Mouse (Mus musculus) kidney, postnatal 10 days (tissue): ENCODE data around the gene Sipa1l3.

Experiments
- DNase-seq: peaks from one replicate; pipeline ENCODE4 v3.0.0; 2021; ENCODE audit warnings: mixed read lengths

Gene Sipa1l3

GRCm38 (mm10) chr7:29475005-29475404, 43.4 kb downstream of the Sipa1l3 start:
- DNase-seq, result no peak

DNA sequence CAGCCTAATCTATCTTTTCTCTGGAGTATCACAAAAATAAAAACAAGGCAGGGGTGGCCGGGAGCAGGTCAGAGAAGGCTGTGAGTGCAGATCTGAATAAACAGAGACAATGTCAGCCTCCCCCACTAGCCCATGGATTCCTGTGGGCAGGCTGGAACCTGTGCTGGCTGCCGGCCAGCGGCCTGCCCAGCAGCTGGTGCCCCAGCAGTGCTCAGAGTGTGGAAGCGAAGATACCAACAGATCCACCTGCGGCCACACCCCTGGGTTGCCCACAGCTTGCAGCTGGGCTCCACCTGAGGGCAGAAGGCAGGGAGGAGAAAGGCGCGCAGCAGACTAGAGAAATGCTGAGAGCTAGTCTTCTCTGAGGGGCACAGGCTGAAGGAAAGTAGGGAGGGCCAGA, 47.1 kb downstream of the Sipa1l3 start:
- peak; percentile 74 for DNase-seq

GRCm38 (mm10) chr7:29469602-29470344, 48.7 kb downstream of the Sipa1l3 start:
- DNase-seq, result peak; percentile 50

DNA sequence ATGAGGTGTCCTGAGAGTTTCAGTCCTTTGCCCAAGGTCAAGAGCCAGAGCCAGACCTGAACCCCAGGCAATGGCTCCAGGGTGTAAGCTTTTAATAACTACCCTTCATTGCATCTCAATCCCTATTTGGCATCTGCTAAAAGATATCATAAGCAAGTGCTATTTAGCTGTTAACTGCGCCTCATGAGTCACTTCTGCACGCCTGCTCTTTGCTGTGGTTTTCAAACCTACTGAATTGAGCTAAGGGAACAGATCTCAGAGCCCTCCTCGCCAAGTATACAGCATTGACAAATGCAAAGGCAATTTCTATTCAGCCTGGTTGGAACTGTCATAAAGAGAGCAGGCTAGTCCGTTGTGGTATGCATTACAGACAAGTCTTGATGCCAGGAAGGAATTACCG, 49.8 kb downstream of the Sipa1l3 start:
- DNase-seq, result no peak

DNA sequence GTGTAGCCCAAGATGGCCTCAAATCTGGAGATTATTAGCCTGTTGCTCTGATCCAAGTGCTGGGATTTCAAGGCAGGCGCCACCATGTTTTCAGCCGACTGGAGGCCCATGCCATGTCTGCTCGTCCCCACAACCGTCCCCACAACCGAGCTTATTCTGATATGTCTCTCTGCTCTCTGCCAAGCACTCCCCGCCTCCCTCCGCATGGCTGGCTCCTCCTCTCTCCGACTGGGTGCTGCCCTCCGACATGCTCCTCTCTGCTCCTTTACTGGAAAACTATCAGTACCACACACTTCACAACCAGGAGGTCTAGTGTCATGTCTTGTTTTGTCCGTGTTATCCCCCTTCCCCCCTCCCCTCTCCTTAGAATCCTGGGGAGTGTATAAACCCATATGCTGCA, 51.9 kb downstream of the Sipa1l3 start:
- DNase-seq, result no peak

DNA sequence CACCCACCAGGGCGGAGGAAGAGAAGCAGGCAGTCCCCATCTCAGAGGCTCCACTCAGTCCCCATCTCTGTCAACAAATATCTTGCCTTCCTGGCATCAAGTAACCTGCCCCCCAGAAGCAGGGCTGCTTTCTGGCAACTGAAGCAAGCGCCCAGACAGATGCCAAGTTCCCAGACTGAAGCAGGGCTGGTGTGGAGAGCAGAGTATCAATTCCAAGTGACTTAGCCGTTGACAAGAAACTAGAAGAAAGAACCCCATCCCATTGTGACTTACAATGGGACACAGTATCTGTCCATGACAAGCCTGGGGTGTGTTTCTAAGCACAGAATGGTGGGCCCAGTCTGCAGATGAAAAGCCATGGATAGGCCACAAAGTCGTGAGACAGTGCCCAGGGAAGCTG, 52.7 kb downstream of the Sipa1l3 start:
- DNase-seq, result no peak

- DNase-seq, result no peak
Observed at GRCm38 (mm10) chr7:29462820-29463219, 55.6 kb downstream of the Sipa1l3 start.

DNA sequence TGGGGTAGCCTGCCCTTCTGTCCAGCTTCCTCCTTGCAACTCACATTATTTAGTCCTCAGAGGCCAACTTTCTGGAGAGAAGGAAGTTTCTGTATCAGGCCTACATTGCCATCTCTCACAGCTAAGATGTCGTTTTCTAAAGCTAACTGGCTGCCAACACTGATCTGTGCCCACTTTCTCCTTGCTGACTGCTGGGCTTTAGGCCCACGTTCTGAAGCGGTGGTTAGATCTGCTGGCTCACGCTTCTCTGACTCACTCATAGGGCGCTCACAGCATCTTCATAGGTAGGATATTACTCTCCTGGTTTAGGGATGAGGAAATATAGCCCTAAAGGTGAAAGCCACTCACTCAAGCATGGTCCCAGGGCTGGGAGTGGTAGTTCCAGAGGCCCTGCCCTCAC, 56.3 kb downstream of the Sipa1l3 start:
- DNase-seq, result no peak

DNA sequence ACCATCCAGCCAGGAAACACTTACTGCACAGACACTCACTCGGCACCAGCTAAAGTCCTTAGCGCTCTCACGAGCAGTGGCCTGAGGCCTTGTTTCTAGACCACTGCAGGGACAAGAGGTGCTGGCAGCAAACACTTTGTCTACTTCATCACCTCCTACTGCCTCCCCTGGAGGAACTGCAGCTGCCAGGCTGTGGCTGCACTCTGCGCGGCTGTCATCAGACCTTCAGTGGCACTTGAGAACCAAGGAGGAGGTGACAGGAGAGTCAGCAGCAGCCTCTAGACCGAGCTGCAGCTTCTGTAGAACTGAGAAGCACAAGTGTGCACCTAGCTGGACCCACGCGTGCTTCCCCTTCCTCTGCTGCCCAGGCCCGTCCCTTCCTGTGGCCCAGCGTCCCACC, 56.9 kb downstream of the Sipa1l3 start:
- DNase-seq, result no peak

DNA sequence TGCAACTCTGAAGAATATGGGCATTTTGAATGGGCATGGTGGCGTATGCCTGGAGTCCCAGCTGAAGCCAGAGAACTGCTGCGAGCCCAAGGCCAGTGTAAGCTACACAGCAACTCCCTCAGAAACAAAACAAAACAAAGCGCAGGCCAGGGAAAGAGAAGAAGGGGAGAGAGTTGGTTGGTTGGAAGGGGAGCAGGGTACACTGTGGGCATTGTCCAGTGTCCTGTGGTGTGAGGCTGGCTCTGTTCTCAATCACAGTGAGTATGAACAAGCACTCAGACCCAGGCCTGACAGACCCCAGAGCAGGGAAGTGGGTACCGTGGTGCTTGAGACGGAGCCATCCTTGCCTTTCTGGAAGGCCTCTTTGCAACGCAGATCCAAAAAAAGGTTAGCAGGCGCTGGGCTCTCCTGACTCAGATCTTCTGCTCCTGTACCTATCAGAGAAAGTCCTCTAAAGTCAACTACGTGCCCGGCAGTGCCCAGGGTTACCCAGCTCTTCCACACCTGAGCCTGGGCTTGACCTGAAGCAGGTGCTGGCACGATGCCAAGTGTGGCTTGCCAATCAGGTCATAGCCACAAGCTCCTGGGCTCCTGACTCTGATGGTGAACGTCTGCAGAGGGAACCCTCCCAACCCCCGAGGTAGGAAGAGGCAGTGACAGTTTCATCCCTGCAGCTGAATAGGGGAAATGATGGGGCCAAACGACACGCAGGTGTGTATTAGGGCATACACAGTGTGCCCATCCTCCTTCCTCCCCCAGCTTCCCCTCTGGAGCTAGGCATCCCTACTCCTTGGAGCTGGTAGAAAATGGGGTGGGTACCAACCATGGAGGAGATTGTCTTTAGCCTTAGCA, 59.3 kb downstream of the Sipa1l3 start:
- DNase-seq, result peak; percentile 59

GRCm38 (mm10) chr7:29457772-29458171, 60.7 kb downstream of the Sipa1l3 start:
- DNase-seq, result peak; percentile 73

DNA sequence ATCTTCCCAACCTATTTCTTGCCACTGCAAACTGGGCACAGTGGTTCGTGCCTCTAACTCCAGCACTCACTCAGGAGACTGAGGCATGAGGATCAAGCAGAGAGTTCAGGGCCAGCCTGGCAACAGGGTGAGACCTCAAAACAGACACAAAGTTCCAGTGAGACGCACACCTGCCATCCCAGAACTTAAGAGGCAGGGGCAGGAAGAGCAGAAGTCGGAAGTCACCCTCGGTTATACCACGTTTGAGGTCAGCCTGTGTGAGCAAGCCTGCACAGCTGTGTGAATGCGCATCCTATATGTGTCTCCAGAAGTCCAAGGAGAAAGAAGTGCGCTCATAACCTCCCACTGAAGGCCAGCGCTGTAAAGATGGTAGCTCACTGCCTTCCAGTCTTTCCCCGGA, 61.7 kb downstream of the Sipa1l3 start:
- DNase-seq, result no peak

DNA sequence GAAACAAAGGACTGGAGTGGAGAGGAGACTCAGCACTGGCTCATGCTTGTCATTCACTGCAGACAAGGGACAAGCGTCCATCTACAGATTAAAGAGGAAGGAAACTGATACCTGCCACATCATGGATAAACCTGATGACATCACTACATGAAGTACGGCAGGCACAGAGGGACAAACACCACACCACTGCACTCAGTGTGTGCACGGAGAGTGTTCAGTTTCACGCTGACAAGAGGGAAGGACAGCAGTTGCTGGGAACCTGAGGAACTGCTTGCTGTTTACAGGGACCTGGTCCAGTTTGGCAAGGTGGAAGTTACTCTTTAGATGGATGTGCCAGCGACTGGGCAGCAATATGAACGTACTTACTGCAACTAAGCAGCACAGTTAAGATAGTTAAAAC, 62.9 kb downstream of the Sipa1l3 start:
- no peak for DNase-seq

DNA sequence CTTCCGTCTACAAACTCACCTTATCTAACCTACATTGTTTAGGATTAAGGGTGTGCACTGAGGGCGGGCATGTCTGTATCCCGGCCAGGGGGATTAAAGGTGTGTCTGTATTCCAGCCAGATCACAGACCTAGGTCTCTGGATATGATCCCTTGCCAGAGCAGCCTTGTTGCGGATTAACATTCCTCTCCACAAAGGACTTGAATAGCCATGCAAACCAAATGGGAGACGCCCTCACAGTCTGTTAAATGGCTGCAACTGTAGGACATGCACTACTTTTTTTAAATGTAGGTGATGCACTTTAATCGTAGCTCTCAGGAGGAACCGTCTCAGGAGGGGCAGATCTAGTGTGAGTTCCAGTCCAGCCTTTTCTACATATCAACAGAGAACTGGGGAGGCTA, 63.5 kb downstream of the Sipa1l3 start:
- DNase-seq, result no peak

DNA sequence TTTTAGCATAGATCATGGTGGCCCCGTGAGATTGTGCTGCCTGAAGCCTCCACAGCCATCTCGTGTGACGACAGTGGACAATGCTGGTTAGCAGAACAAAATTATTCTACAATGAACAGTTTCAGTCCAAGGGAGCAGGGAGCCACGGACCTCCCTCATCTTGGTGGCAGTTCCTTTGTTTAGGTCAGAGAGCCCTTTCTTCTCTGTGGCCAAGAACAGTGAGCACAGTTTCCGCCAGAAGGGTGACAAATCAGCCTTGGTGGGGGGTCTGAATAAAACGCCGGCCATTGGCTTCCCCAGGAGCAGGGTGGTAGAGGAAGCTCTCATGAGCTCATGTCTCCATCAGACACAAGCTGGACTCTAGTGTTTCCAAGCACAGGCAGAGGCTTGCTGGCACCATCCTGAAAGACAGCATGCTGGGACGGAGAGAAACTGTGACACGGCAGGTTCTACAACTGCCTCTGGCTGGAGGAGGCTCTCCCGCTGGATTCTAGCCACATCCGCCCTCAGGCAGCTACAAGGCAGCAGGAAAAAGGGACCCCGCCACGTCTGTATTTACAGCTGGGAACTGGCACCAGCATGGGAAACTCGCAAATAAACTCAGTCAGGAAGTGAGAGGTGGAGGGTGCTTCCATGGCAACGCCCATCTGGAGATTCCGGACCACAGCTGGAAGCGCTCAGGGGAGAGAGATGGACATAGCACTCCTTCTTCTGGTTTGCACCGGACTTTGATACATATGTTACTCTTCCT, 65.3 kb downstream of the Sipa1l3 start:
- DNase-seq, result peak; percentile 91

- peak; percentile 49 for DNase-seq
Observed at GRCm38 (mm10) chr7:29452381-29452780, 66.1 kb downstream of the Sipa1l3 start.

DNA sequence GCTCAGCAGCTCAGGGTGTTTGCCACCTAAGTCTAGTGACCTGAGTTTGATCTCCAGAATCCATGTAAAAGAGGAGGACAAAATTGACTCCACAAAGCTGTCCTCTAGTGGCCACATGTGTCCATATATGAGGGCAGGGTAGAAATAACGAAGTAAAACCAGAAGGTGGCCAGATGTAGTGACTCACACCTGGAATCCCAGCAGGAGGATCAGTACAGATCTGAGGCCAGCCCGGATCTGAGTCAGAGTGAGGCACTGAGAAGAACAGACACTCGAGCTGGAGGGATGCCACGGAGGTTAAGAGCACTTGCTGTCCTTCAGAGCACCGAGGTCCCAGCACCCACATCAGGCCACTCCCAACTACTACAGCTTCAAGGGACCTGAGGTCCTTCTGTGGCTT, 68.3 kb downstream of the Sipa1l3 start:
- no peak for DNase-seq

DNA sequence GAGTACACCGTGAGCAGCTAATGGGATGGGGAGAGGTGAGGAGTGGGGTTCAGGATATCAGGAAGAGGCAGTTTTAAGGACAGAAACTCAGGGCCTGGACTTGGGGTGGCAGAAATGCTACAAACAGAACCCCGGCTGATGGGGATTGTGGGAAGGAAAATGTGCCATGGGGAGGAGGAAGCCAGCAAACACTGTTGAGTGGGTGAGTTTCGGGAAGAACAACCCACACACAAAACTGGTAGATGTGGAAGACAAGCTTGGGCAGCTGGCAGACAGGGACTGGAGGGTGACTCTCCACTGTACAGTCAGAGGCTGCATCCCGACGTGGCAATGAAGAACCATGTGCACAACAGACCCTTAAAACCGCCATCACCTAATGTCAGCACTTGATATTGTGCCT, 69.6 kb downstream of the Sipa1l3 start:
- DNase-seq, result no peak

DNA sequence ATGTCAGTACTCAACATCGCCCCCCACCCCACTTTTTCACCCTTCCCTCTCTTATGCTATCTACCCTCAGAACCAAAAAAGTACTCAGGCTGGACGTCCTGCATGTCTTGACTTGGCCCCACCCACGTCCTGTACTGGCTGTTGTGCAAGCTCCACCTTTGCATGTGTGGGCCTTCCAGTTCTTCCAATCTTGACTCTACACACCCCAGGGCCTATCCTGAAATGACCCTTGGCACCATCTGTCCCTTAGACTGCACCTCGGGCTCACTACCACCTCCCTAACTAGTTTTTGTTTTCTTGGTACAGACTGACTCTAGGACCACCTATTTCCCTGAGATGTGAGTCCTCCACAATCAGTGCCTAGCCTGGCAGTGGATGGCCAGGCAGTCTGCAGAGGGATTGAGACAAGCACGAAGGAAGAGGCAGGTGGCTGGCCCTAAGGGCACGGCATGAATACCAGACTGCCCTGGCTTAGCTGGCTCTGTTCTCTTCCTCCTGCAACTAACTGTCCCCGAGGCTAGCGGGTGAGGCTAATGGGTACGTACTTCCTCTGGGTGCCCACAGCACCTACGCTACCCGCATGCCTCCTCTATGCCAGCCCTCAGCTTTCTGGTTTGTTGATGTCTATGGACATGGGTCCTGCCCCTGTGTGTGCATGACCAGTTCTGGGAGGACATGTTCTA, 71.2 kb downstream of the Sipa1l3 start:
- no peak for DNase-seq

- no peak for DNase-seq
Observed at GRCm38 (mm10) chr7:29446156-29446555, 72.3 kb downstream of the Sipa1l3 start.

GRCm38 (mm10) chr7:29444527-29444926, 73.9 kb downstream of the Sipa1l3 start:
- DNase-seq, result no peak

GRCm38 (mm10) chr7:29444070-29444469, 74.4 kb downstream of the Sipa1l3 start:
- no peak for DNase-seq

GRCm38 (mm10) chr7:29441793-29442192, 76.6 kb downstream of the Sipa1l3 start:
- peak; percentile 64 for DNase-seq
